Mouse (Mus musculus): ENCODE data around the gene Asic2.

DNA sequence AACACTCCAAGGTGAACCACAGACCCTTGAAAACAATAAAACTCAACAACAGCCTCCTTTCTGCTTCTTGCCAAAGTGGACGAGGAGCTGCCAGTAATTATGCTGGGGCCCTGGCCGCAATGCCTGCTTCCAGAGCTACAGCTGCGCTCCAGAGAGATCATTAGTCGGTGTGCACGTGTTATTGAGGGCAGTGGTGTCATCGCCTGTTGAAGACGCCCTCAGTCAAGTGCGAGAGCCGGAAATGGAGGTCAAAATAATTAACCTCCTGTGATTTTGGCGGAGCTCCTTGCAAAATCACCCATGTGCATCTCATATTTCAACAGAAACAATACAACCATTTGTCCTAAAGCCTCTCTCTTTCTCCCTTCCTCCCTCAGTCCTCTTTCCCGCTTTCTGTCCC lies 13.9 kb upstream of the Asic2 start:
- TF ChIP-seq JUND (IDR thresholded peaks at IDR 0.05; ENCODE audit: low read depth, low read length): no peak
- TF ChIP-seq CHD1 (IDR thresholded peaks at IDR 0.05; ENCODE audit: low read depth, low read length): no peak
- no peak for TF ChIP-seq ETS1 (IDR thresholded peaks at IDR 0.05; ENCODE audit: low read depth, low read length)
- TF ChIP-seq POLR2A (IDR thresholded peaks at IDR 0.05; ENCODE audit: control insufficient read depth in 1 of 2, insufficient read depth in 1 of 2, low read depth in 1 of 2, low read length in 2 of 2, poor library complexity in 1 of 2): no peak
- TF ChIP-seq CTCF (IDR thresholded peaks at IDR 0.05 in 2 of 3, conservative IDR thresholded peaks at IDR 0.05 in 1 of 3; ENCODE audit: control insufficient read depth in 1 of 3, insufficient read depth in 1 of 3, low read depth in 2 of 3, low read length in 3 of 3, poor library complexity in 1 of 3, severe bottlenecking in 1 of 3): no peak
- no peak for TF ChIP-seq MAX (IDR thresholded peaks at IDR 0.05; ENCODE audit: low read length)
- TF ChIP-seq BHLHE40 (IDR thresholded peaks at IDR 0.05; ENCODE audit: borderline replicate concordance, low read depth, low read length): no peak
- TF ChIP-seq EP300 (IDR thresholded peaks at IDR 0.05; ENCODE audit: low read depth in 1 of 2, low read length in 2 of 2): no peak
